Mouse (Mus musculus): ENCODE measurements around the gene Dcun1d4.

DNA sequence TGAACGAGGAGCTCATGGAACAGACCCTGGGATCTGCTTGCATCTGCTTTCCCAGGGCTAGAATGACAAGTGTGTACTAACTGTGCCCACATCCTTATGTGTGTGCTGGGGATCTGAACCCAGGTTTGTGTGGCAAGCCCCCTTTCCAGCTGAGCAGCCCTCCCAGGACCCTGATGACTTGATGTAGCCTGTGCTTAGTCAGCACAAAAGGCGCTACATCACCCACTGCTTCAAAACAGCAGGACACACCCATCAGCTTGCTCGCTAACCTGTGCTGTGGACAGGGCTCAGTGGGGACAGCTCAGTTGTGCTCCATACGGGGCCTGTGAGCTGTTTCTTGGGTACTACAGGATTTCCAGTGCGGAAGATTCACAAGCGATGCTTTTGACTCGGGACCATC, 46.0 kb upstream of the Dcun1d4 start:
- TF ChIP-seq GATA1 (IDR thresholded peaks at IDR 0.05; ENCODE audit: low read length) (no peak), TAL1 (IDR thresholded peaks at IDR 0.05; ENCODE audit: low read length) (no peak)

Measured in erythroblast, embryonic 14.5 days (primary cell).